Mouse (Mus musculus) erythroblast, embryonic 14.5 days (primary cell): Measurements from ENCODE around the gene Vmn1r195. TPM values are rescaled to one million over a fixed set of nuclear protein-coding genes. Genes with fewer than 3 reads are reported as not detected.
"Not testable (repeated sequence)": the region's sequence is repeated elsewhere in the genome, so short reads cannot be mapped to it uniquely, and the experiment has no call there.

ENCODE experiments used
- H3K27me3 ChIP-seq: 2 replicates; pipeline ENCODE4 v1.6.1; 2012; ENCODE audit warnings: inconsistent platforms; ENCODE audit not compliant: control insufficient read depth
- H3K36me3 ChIP-seq: 2 replicates; pipeline ENCODE4 v1.6.1; 2012; ENCODE audit warnings: mild to moderate bottlenecking, inconsistent platforms; ENCODE audit not compliant: control insufficient read depth
- H3K4me1 ChIP-seq: 2 replicates; pipeline ENCODE4 v1.6.1; 2012; ENCODE audit warnings: inconsistent platforms; ENCODE audit not compliant: control insufficient read depth
- H3K4me3 ChIP-seq: replicated peaks from 2 replicates; pipeline ENCODE3; 2012; ENCODE audit warnings: moderate library complexity, mild to moderate bottlenecking, inconsistent platforms
- H3K9me3 ChIP-seq: 2 replicates; pipeline ENCODE4 v1.6.1; 2012; ENCODE audit warnings: low read length, inconsistent platforms, mixed read lengths; ENCODE audit not compliant: control insufficient read depth
- GATA1 ChIP-seq: IDR thresholded peaks from 2 replicates; pipeline ENCODE4 v1.6.1; 2012; ENCODE audit warnings: low read length, inconsistent platforms, mixed read lengths
- TAL1 ChIP-seq: IDR thresholded peaks from 3 replicates; pipeline ENCODE4 v1.6.1; 2012; ENCODE audit warnings: low read length, inconsistent platforms, mixed read lengths
- polyA plus RNA-seq: library from polyadenylated mRNA; stranded (reverse); fragments of >175 nt; gene quantifications from 2 replicates; pipeline ENCODE4 v1.2.3, GENCODE M21; 2012

The Vmn1r195 gene
- polyA plus RNA-seq: not detected in 2 replicates

DNA sequence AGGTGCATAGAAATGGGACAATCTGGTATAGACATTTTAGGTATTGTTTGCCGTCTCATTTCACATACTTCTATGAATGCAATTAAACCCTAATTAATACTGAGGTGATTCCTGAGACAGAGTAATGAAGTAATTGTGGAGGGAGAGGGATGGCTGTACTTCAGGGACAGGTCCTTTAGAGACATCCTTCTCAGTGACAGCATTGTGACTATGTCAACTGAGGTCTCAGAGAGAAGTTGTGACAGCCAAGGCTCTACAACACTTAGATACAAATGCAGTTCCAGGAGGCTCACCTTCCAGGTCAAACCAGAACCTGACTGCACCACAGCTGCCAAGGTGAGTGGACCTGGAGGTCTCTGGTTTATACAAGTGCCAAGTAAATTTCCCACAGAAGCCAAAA is at the start of gene Vmn1r195:
Gene Vmn1r195, plus strand, starts transcription at position 301 of the 400 bp plus-strand sequence.
- not testable (repeated sequence) for H3K36me3 ChIP-seq, H3K4me1 ChIP-seq, H3K9me3 ChIP-seq

DNA sequence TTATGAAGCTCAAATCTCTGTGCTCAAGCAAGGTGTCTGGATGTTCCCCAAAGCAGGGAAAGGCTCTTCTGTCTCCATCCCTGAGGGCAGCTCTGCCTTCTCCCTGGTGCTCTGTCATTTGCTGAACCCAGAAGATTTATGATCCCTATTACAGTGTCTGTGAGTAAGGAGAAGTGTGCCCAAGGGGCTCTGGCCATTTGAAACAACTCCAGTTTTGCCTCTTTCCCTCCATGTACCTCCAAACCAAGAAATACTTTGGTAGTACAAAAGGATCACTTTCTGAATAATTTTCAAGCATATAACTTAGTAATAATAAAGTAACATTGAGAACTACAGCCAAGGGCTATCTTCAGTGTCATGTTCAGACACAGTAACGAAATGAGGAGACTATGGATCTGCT is 47.3 kb upstream of the Vmn1r195 start, which contains the start of gene Vmn1r193:
Gene Vmn1r193, minus strand, starts transcription at position 101 of the 400 bp plus-strand sequence.
- not testable (repeated sequence) for H3K4me1 ChIP-seq, H3K36me3 ChIP-seq, H3K4me3 ChIP-seq, H3K9me3 ChIP-seq, H3K27me3 ChIP-seq

More for the DNA sequence above, at the start of gene Vmn1r195:
- H3K27me3 ChIP-seq, H3K4me3 ChIP-seq: not testable (repeated sequence)

DNA sequence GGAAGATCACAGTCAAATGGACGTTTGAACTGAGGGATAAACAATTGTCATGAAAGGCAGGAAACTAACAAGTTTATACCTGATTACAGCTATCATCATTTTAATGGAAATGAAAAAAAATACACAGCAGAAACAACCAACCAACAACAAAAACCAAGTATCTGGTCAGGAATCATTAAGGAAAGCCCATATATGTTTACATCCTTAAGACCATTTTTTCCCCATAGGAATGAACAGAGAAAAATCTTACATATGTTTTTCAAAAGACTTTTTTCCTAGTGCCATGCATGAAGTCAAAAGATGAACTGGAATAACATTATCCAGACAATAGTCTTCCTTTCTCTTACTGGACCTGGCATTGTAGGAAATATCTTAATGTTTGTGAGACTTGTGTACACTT is 26.4 kb upstream of the Vmn1r195 start, which contains the start of gene Vmn1r194:
Gene Vmn1r194, plus strand, starts transcription at position 301 of the 400 bp plus-strand sequence.
- H3K27me3 ChIP-seq: no peaks in the 10 kb centered on the region
- no peaks in the 10 kb centered on the region for H3K4me1 ChIP-seq
- TF ChIP-seq GATA1 (no peak), TAL1 (no peak)
- no peaks in the 10 kb centered on the region for H3K9me3 ChIP-seq
- H3K36me3 ChIP-seq: no peaks in the 10 kb centered on the region
- no peak within 1 kb of the TSS for H3K4me3 ChIP-seq

DNA sequence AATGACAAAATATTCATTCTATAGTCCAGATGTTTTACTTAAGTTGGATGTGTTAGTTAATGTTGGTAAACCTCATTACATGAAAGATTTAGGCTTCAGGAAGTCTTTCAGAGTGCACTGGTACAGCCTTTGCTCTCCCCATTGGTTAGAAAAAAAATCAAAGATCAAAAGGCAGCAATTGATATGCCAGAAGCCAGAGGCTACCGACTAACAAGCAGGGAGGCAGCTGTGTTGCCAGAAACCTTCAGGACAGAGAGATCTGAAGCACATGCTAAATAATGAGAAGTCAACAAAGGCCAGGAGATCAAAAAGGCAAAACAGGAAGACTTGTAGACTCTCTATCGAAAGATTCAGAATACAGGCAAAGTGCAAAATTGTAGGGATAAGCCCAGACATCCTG is 1.4 kb downstream of the Vmn1r195 start:
- Histone ChIP-seq H3K36me3 (no peaks in the 10 kb centered on the region), H3K9me3 (0 out of 2 replicates have a peak, but pooled peaks cover 2% of the 10 kb centered on the region), H3K27me3 (no peaks in the 10 kb centered on the region), H3K4me3 (no peak overlapping the region), H3K4me1 (no peaks in the 10 kb centered on the region)
- TF ChIP-seq GATA1: no peak
- TF ChIP-seq TAL1: no peak

DNA sequence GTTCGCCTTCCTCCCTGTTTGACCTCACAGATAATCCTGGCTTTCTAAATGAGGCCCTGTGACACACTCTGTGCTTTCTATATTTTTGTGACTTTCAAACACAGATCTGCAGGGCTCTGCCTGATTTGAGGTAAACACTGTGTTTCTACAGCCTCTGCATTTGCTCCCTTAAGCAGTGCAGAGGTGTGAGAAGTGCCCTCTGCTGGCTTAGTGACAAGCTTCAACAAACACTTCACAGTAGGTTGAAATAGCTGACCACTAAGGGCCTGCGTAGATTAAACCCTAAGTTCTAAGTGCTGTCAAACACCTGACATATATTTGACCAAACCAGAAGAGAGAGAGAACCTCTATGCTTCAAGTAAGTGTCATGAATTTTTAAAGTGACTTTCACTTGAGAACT is 14.3 kb downstream of the Vmn1r195 start:
- Histone ChIP-seq H3K27me3 (no peaks in the 10 kb centered on the region), H3K36me3 (no peaks in the 10 kb centered on the region), H3K9me3 (no peaks in the 10 kb centered on the region), H3K4me3 (no peak overlapping the region), H3K4me1 (no peaks in the 10 kb centered on the region)
- TF ChIP-seq TAL1 (no peak), GATA1 (no peak)

DNA sequence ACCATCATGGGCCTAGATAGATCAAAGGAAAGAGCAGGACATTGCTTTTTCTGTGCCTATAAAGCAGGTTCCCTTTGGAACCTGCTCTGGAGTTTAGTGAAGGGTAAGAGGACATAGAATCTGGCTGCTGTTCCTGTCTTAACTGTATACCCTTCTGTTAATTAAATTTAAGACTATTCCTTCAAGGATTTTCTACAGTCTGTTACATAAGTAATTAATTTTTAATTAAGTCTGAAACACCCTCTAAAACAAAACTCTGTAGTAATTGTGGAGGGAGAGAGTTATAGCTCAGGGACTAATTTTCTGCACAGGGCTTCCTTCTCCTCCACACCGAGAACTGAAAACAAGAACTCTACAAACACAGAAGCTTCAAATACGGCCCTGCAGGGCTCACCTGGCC is 19.3 kb downstream of the Vmn1r195 start, which contains the start of gene Vmn1r196:
Gene Vmn1r196, plus strand, starts transcription at position 301 of the 400 bp plus-strand sequence.
- TF ChIP-seq GATA1: no peak
- no peak for TF ChIP-seq TAL1
- no peaks in the 10 kb centered on the region for H3K4me1 ChIP-seq
- H3K9me3 ChIP-seq: no peaks in the 10 kb centered on the region
- no peaks in the 10 kb centered on the region for H3K27me3 ChIP-seq
- no peak within 1 kb of the TSS for H3K4me3 ChIP-seq
- no peaks in the 10 kb centered on the region for H3K36me3 ChIP-seq

DNA sequence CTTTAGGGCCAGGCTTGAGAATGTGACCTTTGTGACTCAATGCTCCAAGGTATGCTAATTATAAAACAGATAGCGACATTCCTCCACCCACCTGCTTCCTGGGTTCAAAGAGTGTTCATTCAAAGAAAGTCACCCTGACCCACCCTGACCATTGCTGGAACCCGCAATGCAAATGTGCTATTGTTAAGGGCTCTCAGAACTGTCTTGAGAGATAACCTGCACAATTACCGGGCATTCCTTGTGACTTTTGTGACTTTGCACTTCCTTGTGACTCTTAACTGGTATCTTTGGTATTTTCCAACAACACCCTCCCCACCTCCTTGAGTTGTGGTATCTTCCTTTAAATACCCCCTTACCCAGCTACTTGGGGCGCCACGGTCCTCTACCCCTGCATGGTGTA is 37.8 kb downstream of the Vmn1r195 start:
- H3K4me3 ChIP-seq, H3K27me3 ChIP-seq, H3K4me1 ChIP-seq, H3K36me3 ChIP-seq: not testable (repeated sequence)
- H3K9me3 ChIP-seq: peaks cover 15% of the 10 kb centered on the region

DNA sequence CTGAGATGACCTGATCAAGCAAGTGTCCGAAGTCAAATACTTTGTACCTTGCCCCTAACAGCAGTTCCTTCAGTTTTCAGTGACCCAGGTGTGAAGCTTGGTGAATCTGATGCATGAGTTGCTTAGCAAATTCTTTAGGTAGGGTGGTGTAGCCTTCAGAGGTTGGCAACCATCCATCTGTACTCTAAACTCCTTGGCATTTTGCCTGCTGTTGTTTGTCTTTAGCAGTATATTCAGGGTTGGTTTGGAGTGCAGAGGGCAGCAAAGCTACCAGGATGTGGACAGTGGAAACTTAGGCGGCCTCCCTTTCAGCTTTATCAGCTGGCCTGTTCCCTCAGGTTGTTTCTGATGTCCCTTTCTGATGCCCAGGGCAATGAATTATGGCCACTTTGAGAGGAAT is 45.0 kb downstream of the Vmn1r195 start:
- peaks cover 7% of the 10 kb centered on the region; the same call in 1 of the 2 replicates for H3K9me3 ChIP-seq

DNA sequence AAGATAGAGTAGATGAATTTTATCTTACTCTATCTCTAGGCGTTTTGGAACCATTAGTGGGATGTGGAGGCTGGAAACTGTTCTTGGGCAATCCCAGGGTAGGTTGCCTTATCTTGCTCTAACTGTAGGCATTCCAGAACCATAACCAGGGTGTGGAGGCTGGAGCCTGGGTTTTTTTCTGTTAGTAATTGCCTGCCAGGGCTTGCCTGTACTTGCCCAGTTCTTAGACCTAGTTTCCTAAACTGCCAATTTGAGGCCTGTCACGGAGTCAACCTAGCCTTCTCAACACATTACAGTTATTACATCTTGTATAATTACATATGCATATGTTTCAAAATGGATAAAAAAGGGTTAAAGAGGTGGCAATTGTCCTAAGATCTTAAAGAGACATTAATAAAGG is 47.0 kb downstream of the Vmn1r195 start:
- H3K4me1 ChIP-seq: no peaks in the 10 kb centered on the region
- TF ChIP-seq GATA1: no peak
- TF ChIP-seq TAL1: no peak
- peaks cover 3% of the 10 kb centered on the region; the same call in 1 of the 2 replicates for H3K9me3 ChIP-seq
- no peak overlapping the region for H3K4me3 ChIP-seq
- no peaks in the 10 kb centered on the region for H3K27me3 ChIP-seq
- H3K36me3 ChIP-seq: no peaks in the 10 kb centered on the region

More for the DNA sequence above, 45.0 kb downstream of the Vmn1r195 start:
- no peaks in the 10 kb centered on the region for H3K4me1 ChIP-seq
- no peak overlapping the region for H3K4me3 ChIP-seq
- H3K27me3 ChIP-seq: no peaks in the 10 kb centered on the region
- no peaks in the 10 kb centered on the region for H3K36me3 ChIP-seq
- TF ChIP-seq GATA1 (no peak), TAL1 (no peak)

DNA sequence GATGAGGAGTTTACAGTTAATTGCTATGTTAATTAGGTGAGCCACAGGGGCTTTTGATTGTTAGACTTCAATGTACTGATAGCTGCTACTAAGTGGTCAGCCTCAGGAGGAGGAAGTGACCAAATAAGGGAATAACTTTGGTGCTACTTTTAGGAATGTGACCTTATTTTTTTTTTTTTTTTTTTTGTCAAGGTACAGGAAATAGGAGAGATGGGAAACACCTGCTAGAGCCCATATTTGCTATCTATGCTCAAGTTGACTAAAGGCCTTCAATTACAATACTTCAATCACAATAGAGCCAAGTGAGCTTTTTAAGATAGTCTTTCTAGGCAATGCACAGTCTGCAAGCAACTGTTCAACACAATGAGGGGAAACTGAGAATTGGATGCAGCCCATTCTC is 49.8 kb downstream of the Vmn1r195 start:
- no peaks in the 10 kb centered on the region for H3K4me1 ChIP-seq
- H3K27me3 ChIP-seq: no peaks in the 10 kb centered on the region
- TF ChIP-seq GATA1 (no peak), TAL1 (no peak)
- H3K36me3 ChIP-seq: no peaks in the 10 kb centered on the region
- H3K9me3 ChIP-seq: no peaks in the 10 kb centered on the region
- no peak overlapping the region for H3K4me3 ChIP-seq
